Mouse (Mus musculus): ENCODE measurements around the gene Tfrc.

- TF ChIP-seq CTCF (IDR thresholded peaks at IDR 0.05; ENCODE audit: low read depth) (no peak), EP300 (IDR thresholded peaks at IDR 0.05; ENCODE audit: low read depth) (no peak)
Observed at GRCm38 (mm10) chr16:32671206-32671887, 62.6 kb downstream of the Tfrc start.

Measured in liver, embryonic 14.5 days (tissue).